Mouse (Mus musculus) myocyte (in vitro differentiated cells): ENCODE measurements at regions not wholly inside any gene's neighbourhood (a gene's known extent, or its start where the extent isn't known, plus 50 kb on each side); places are given as distances from the start of the nearest gene placed in this dataset.

Experiments
- CEBPB ChIP-seq: IDR thresholded peaks from 2 replicates; pipeline ENCODE4 v1.6.1; 2011; ENCODE audit warnings: mild to moderate bottlenecking, moderate library complexity; ENCODE audit not compliant: poor library complexity, insufficient read depth, severe bottlenecking
- POLR2A ChIP-seq: IDR thresholded peaks from one replicate; pipeline ENCODE4 v1.6.1; 2011; ENCODE audit warnings: low read depth, mild to moderate bottlenecking, control low read depth, moderate library complexity; ENCODE audit not compliant: insufficient read length

GRCm38 (mm10) chr12:109744186-109744585 is 144.1 kb upstream of the Rtl1 start:
- no peak for TF ChIP-seq POLR2A
- no peak for TF ChIP-seq CEBPB
